In the genomic region with DNA sequence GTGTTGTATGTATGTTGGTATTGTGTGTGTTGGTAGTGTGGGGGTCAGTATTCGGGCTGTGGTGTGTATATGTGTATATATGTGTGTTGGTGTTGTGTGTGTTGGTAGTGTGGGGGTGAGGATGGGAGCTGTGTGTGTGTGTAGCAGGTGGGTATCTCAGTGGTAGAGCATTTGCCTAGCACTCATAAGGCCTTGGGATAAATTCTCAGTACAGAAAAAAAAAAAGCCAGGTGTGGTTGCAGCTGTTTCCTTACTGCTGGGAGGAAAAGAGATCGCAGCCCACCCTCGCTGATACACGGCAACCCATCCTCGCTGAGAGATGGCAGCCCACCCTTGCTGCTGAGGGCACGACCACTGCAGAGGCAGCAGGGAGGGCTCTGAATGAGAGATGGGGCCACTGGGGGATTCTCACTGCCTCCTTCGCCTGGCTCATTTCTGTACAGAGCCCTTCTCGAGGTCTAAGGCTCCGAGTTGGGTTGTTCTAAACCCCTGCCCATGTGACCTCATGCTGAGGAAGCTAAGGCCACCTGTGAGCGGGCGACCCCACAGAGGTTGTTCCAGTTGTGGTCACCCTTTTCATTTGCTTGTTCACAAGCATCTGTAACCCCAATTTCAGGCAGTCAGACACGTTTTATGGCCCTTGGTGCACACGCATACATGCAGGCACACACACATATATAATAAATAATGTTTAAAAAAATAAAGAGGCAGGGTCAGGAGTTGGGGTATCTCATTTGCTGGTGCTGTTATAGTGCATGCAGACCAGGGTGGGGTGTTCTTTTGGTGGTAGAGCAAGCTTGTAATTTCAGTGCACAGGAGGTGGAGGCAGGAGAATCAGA, we compare ENCODE assay signal across 20 mouse cellular contexts. TPM values are rescaled to one million over a fixed set of nuclear protein-coding genes. Genes with fewer than 3 reads are reported as not detected.
A peak's percentile ranks its signal among the peaks of the same experiment; 100 is the strongest.
DNase-seq lines count a peak whose midpoint lies in the region; ATAC-seq and TF ChIP-seq lines count a peak whose summit lies in the region.
"Had no signal": no experiment of that assay in that cellular context is flagged by ENCODE, and none has a peak within 500 bp of the region (broad histone marks: within the 10 kb centered on the region; RNA-seq: fewer than 3 reads in every experiment).

No protein-coding gene starts in this region.

- TF ChIP-seq CTCF in E14TG2a.4 (conservative IDR thresholded peaks at IDR 0.05; ENCODE audit: low read length) = no peak
- no peak for TF ChIP-seq CTCF in small intestine, adult 2 months (IDR thresholded peaks at IDR 0.05; ENCODE audit: extremely low read depth, insufficient read length, insufficient replicate concordance, low read depth, low read length)

- H3K27ac ChIP-seq in liver, embryonic 15.5 days (replicated peaks) = peak overlapping the region; percentile 20; the same call in 1 of the 2 replicates
- no peak overlapping the region for H3K27ac ChIP-seq in liver, embryonic 12.5 days
- H3K27ac ChIP-seq in small intestine, adult 2 months (ENCODE audit: insufficient read depth, low read depth, low read length) = peak overlapping the region; percentile 93
- H3K27ac ChIP-seq: embryonic facial prominence, embryonic 15.5 days; hindbrain, embryonic 15.5 days; intestine, embryonic 15.5 days; limb, embryonic 15.5 days; midbrain, embryonic 12.5 days; neural tube, embryonic 12.5 days had no signal

- peak; percentile 67 for DNase-seq in thymus, postnatal 25 days
- DNase-seq in kidney, postnatal 36 days = no peak
- no peak for DNase-seq in embryo, embryonic 10.5 days (ENCODE audit: low spot score)
- DNase-seq: adrenal gland, postnatal 14 days; cerebellum, adult 18-20 months; cerebellum, postnatal 25 days; gastrocnemius, postnatal 25 days; heart, postnatal 4 days had no signal

- H3K4me1 ChIP-seq in liver, embryonic 15.5 days (replicated peaks) = peaks cover 49% of the 10 kb centered on the region
- H3K4me1 ChIP-seq in liver, embryonic 12.5 days = peaks cover 30% of the 10 kb centered on the region
- peaks cover 84% of the 10 kb centered on the region for H3K4me1 ChIP-seq in E14TG2a.4 (replicated peaks; ENCODE audit: low read depth, low read length)
- peaks cover 42% of the 10 kb centered on the region for H3K4me1 ChIP-seq in small intestine, adult 2 months (ENCODE audit: control insufficient read depth, insufficient read depth, insufficient read length, low read length)
- H3K4me1 ChIP-seq: hindbrain, embryonic 15.5 days; limb, embryonic 15.5 days; midbrain, embryonic 12.5 days; neural tube, embryonic 12.5 days had no signal

- no peaks in the 10 kb centered on the region for H3K27me3 ChIP-seq in liver, embryonic 15.5 days
- no peaks in the 10 kb centered on the region for H3K27me3 ChIP-seq in liver, embryonic 12.5 days (replicated peaks)
- no peaks in the 10 kb centered on the region for H3K27me3 ChIP-seq in E14TG2a.4 (ENCODE audit: insufficient read depth, low read length)
- no peaks in the 10 kb centered on the region for H3K27me3 ChIP-seq in small intestine, adult 2 months (ENCODE audit: control insufficient read depth, insufficient read depth, low read length)
- H3K27me3 ChIP-seq: embryonic facial prominence, embryonic 15.5 days; hindbrain, embryonic 15.5 days; intestine, embryonic 15.5 days; limb, embryonic 15.5 days; midbrain, embryonic 12.5 days; neural tube, embryonic 12.5 days had no signal

- no peak overlapping the region for H3K9ac ChIP-seq in liver, embryonic 15.5 days
- no peak overlapping the region for H3K9ac ChIP-seq in liver, embryonic 12.5 days
- H3K9ac ChIP-seq: embryonic facial prominence, embryonic 15.5 days; hindbrain, embryonic 15.5 days; intestine, embryonic 15.5 days; limb, embryonic 15.5 days; midbrain, embryonic 12.5 days; neural tube, embryonic 12.5 days had no signal

- no peak overlapping the region for H3K4me2 ChIP-seq in liver, embryonic 15.5 days
- no peak overlapping the region for H3K4me2 ChIP-seq in liver, embryonic 12.5 days
- H3K4me2 ChIP-seq: embryonic facial prominence, embryonic 15.5 days; hindbrain, embryonic 15.5 days; intestine, embryonic 15.5 days; limb, embryonic 15.5 days; midbrain, embryonic 12.5 days; neural tube, embryonic 12.5 days had no signal

- WGBS in liver, embryonic 15.5 days (ENCODE audit: insufficient replicate concordance) = 59% methylated on average over 13 of the region's 13 CpGs
- 70% methylated on average over 13 of the region's 13 CpGs for WGBS in liver, embryonic 12.5 days (ENCODE audit: insufficient replicate concordance)
- WGBS in small intestine, adult 2 months = 86% methylated on average over 13 of the region's 13 CpGs

- no peak for TF ChIP-seq POLR2A in small intestine, adult 2 months (IDR thresholded peaks at IDR 0.05; ENCODE audit: low read depth, low read length)

- no peaks in the 10 kb centered on the region for H3K9me3 ChIP-seq in liver, embryonic 15.5 days (replicated peaks)
- H3K9me3 ChIP-seq in liver, embryonic 12.5 days (replicated peaks) = no peaks in the 10 kb centered on the region
- peaks cover 14% of the 10 kb centered on the region for H3K9me3 ChIP-seq in E14TG2a.4 (ENCODE audit: low read length)
- H3K9me3 ChIP-seq: embryonic facial prominence, embryonic 15.5 days; hindbrain, embryonic 15.5 days; intestine, embryonic 15.5 days; limb, embryonic 15.5 days; midbrain, embryonic 12.5 days; neural tube, embryonic 12.5 days had no signal

- no peak for ATAC-seq in liver, embryonic 15.5 days (ENCODE audit: insufficient read depth)
- ATAC-seq in liver, embryonic 12.5 days = no peak
- ATAC-seq: activated CD4-positive, CD25-positive, alpha-beta regulatory T cell, adult 4 months; forebrain, embryonic 16.5 days; intestine, embryonic 15.5 days had no signal

- H3K36me3 ChIP-seq in liver, embryonic 15.5 days (replicated peaks) = no peaks in the 10 kb centered on the region
- H3K36me3 ChIP-seq in liver, embryonic 12.5 days = no peaks in the 10 kb centered on the region
- H3K36me3 ChIP-seq in E14TG2a.4 (ENCODE audit: insufficient read depth, low read length) = no peaks in the 10 kb centered on the region; the same call in 1 of the 2 replicates
- no peaks in the 10 kb centered on the region for H3K36me3 ChIP-seq in small intestine, adult 2 months (ENCODE audit: control insufficient read depth, insufficient read depth, low read length)
- H3K36me3 ChIP-seq: embryonic facial prominence, embryonic 15.5 days; hindbrain, embryonic 15.5 days; intestine, embryonic 15.5 days; limb, embryonic 15.5 days; midbrain, embryonic 12.5 days; neural tube, embryonic 12.5 days had no signal

- H3K4me3 ChIP-seq in liver, embryonic 15.5 days (replicated peaks) = no peak overlapping the region
- no peak overlapping the region for H3K4me3 ChIP-seq in liver, embryonic 12.5 days
- peak overlapping the region; percentile 39; the same call in 1 of the 2 replicates for H3K4me3 ChIP-seq in E14TG2a.4 (replicated peaks; ENCODE audit: low read length)
- H3K4me3 ChIP-seq in small intestine, adult 2 months (ENCODE audit: low read depth, low read length) = peak overlapping the region; percentile 9; the same call in 1 of the 2 replicates
- H3K4me3 ChIP-seq: embryonic facial prominence, embryonic 15.5 days; hindbrain, embryonic 15.5 days; intestine, embryonic 15.5 days; limb, embryonic 15.5 days; midbrain, embryonic 12.5 days; neural tube, embryonic 12.5 days had no signal

RNA-seq across cellular contexts. Expression of gene Xbp1, which starts 19.3 kb away (rescaled TPM):
- 109 and 117 TPM in 2 replicates for polyA plus RNA-seq in liver, embryonic 15.5 days (2015; fragmentation: Nextera tagmentation; extraction: Ambion mirVana)
- 108 and 112 TPM in 2 replicates for polyA plus RNA-seq in liver, embryonic 12.5 days (2016; fragmentation: Nextera tagmentation; extraction: Ambion mirVana)
- polyA plus RNA-seq in small intestine, adult 2 months (2012; rRNA removed) = 79.2 and 124 TPM in 2 replicates

RNA-seq across cellular contexts. Expression of gene Ccdc117, which starts 40.9 kb away (rescaled TPM):
- polyA plus RNA-seq in liver, embryonic 15.5 days (2015; fragmentation: Nextera tagmentation; extraction: Ambion mirVana) = 8.1 and 8.8 TPM in 2 replicates
- 17.3 and 19.1 TPM in 2 replicates for polyA plus RNA-seq in liver, embryonic 12.5 days (2016; fragmentation: Nextera tagmentation; extraction: Ambion mirVana)
- 2.2 and 2.9 TPM in 2 replicates for polyA plus RNA-seq in small intestine, adult 2 months (2012; rRNA removed)

RNA-seq across cellular contexts. Expression of gene Znrf3, which starts 56.5 kb away (rescaled TPM):
- polyA plus RNA-seq in liver, embryonic 15.5 days (2015; fragmentation: Nextera tagmentation; extraction: Ambion mirVana) = 2.8 and 3.0 TPM in 2 replicates
- 5.0 and 5.4 TPM in 2 replicates for polyA plus RNA-seq in liver, embryonic 12.5 days (2016; fragmentation: Nextera tagmentation; extraction: Ambion mirVana)
- polyA plus RNA-seq in small intestine, adult 2 months (2012; rRNA removed) = 2.7 and 4.1 TPM in 2 replicates

Comparison
In these comparisons a context has a peak if more than half of its experiments do, and no peak if none do; other contexts are left out.
1. H3K4me3 ChIP-seq: peak in E14TG2a.4 (single experiment) and small intestine, adult 2 months (single experiment); none in liver, embryonic 15.5 days (single experiment) and liver, embryonic 12.5 days (single experiment).